17 mouse cellular contexts compared by ENCODE assay signal in genomic region chr2:165768805-165769358, GRCm38 (mm10).
DNase-seq lines count a peak whose midpoint lies in the region; ATAC-seq lines count a peak whose summit lies in the region.
"Had no signal": no experiment of that assay in that cellular context is flagged by ENCODE, and none has a peak within 500 bp of the region (broad histone marks: within the 10 kb centered on the region; RNA-seq: fewer than 3 reads in every experiment).

No protein-coding gene starts in this region.

- H3K27me3 ChIP-seq in liver, embryonic 12.5 days (replicated peaks), result no peaks in the 10 kb centered on the region
- no peaks in the 10 kb centered on the region for H3K27me3 ChIP-seq in liver, embryonic 11.5 days (replicated peaks; ENCODE audit: control insufficient read depth, insufficient read depth, low read length)
- no peaks in the 10 kb centered on the region for H3K27me3 ChIP-seq in embryonic facial prominence, embryonic 10.5 days (replicated peaks; ENCODE audit: low read depth, poor library complexity, severe bottlenecking)
- H3K27me3 ChIP-seq in hindbrain, embryonic 15.5 days, result no peaks in the 10 kb centered on the region
- no peaks in the 10 kb centered on the region for H3K27me3 ChIP-seq in midbrain, embryonic 15.5 days (replicated peaks)
- H3K27me3 ChIP-seq: heart, embryonic 13.5 days; lung, embryonic 15.5 days had no signal

- no peaks in the 10 kb centered on the region for H3K9me3 ChIP-seq in liver, embryonic 12.5 days (replicated peaks)
- no peaks in the 10 kb centered on the region for H3K9me3 ChIP-seq in liver, embryonic 11.5 days (ENCODE audit: control insufficient read depth, low read length)
- H3K9me3 ChIP-seq in embryonic facial prominence, embryonic 10.5 days, result no peaks in the 10 kb centered on the region
- no peaks in the 10 kb centered on the region for H3K9me3 ChIP-seq in hindbrain, embryonic 15.5 days
- no peaks in the 10 kb centered on the region for H3K9me3 ChIP-seq in midbrain, embryonic 15.5 days
- H3K9me3 ChIP-seq: G1E; heart, embryonic 13.5 days; lung, embryonic 15.5 days had no signal

- peaks cover 9% of the 10 kb centered on the region; the same call in 1 of the 2 replicates for H3K4me1 ChIP-seq in liver, embryonic 12.5 days
- 0 out of 2 replicates have a peak, but pooled peaks cover 2% of the 10 kb centered on the region for H3K4me1 ChIP-seq in liver, embryonic 11.5 days (replicated peaks; ENCODE audit: control insufficient read depth, insufficient read depth, low read length)
- H3K4me1 ChIP-seq in embryonic facial prominence, embryonic 10.5 days, result peaks cover 26% of the 10 kb centered on the region
- peaks cover 10% of the 10 kb centered on the region for H3K4me1 ChIP-seq in hindbrain, embryonic 15.5 days (replicated peaks)
- H3K4me1 ChIP-seq in midbrain, embryonic 15.5 days, result peaks cover 10% of the 10 kb centered on the region
- H3K4me1 ChIP-seq: lung, embryonic 15.5 days had no signal

- 23% methylated on average over 10 of the region's 11 CpGs for WGBS in liver, embryonic 12.5 days (ENCODE audit: insufficient replicate concordance)
- WGBS in liver, embryonic 11.5 days, result 37% methylated on average over 10 of the region's 11 CpGs
- 57% methylated on average over 11 of the region's 11 CpGs for WGBS in embryonic facial prominence, embryonic 10.5 days
- 46% methylated on average over 10 of the region's 11 CpGs for whole genome bisulfite sequencing in hindbrain, embryonic 15.5 days
- 38% methylated on average over 11 of the region's 11 CpGs for WGBS in midbrain, embryonic 15.5 days

- no peak for ATAC-seq in liver, embryonic 12.5 days
- ATAC-seq in liver, embryonic 11.5 days (replicated peaks; ENCODE audit: low FRiP score), result no peak
- peak; percentile 21; the same call in 1 of the 2 replicates for ATAC-seq in hindbrain, embryonic 15.5 days (ENCODE audit: low FRiP score, low read depth)
- ATAC-seq in midbrain, embryonic 15.5 days (replicated peaks), result no peak
- ATAC-seq: inflammation-experienced regulatory T-cells, adult 6 months had no signal

- H3K27ac ChIP-seq in liver, embryonic 12.5 days, result no peak overlapping the region
- no peak overlapping the region for H3K27ac ChIP-seq in liver, embryonic 11.5 days (ENCODE audit: low read depth, low read length)
- H3K27ac ChIP-seq in embryonic facial prominence, embryonic 10.5 days (replicated peaks), result peak overlapping the region; percentile 57
- no peak overlapping the region for H3K27ac ChIP-seq in hindbrain, embryonic 15.5 days (replicated peaks)
- H3K27ac ChIP-seq in midbrain, embryonic 15.5 days, result 0 out of 2 replicates have a peak overlapping the region, but pooled peaks have one; percentile 42
- H3K27ac ChIP-seq: heart, embryonic 13.5 days; lung, embryonic 15.5 days had no signal

- H3K36me3 ChIP-seq in liver, embryonic 12.5 days, result no peaks in the 10 kb centered on the region
- H3K36me3 ChIP-seq in liver, embryonic 11.5 days (ENCODE audit: control insufficient read depth, insufficient read depth, low read length), result no peaks in the 10 kb centered on the region
- H3K36me3 ChIP-seq in embryonic facial prominence, embryonic 10.5 days (replicated peaks), result peaks cover 71% of the 10 kb centered on the region
- H3K36me3 ChIP-seq in hindbrain, embryonic 15.5 days, result no peaks in the 10 kb centered on the region
- H3K36me3 ChIP-seq in midbrain, embryonic 15.5 days (replicated peaks), result no peaks in the 10 kb centered on the region
- H3K36me3 ChIP-seq: G1E; heart, embryonic 13.5 days; lung, embryonic 15.5 days had no signal

- DNase-seq in liver, embryonic 11.5 days (ENCODE audit: low spot score), result no peak
- no peak for DNase-seq in embryonic facial prominence, embryonic 10.5 days (ENCODE audit: low spot score)
- no peak for DNase-seq in ovary, postnatal 36 days (ENCODE audit: low spot score)
- no peak for DNase-seq in cerebellum, adult 9-11 months
- no peak for DNase-seq in left cerebral cortex, adult 18-20 months (ENCODE audit: low spot score in 2 of 2)
- DNase-seq: adrenal gland, postnatal 10 days; cerebellum, adult 18-20 months; gastrocnemius, postnatal 36 days; liver; right cerebral cortex, adult 18-20 months had no signal

- H3K4me3 ChIP-seq in liver, embryonic 12.5 days, result no peak overlapping the region
- H3K4me3 ChIP-seq in liver, embryonic 11.5 days (ENCODE audit: low read depth, low read length), result no peak overlapping the region
- H3K4me3 ChIP-seq in embryonic facial prominence, embryonic 10.5 days, result no peak overlapping the region
- no peak overlapping the region for H3K4me3 ChIP-seq in hindbrain, embryonic 15.5 days
- H3K4me3 ChIP-seq in midbrain, embryonic 15.5 days, result no peak overlapping the region
- H3K4me3 ChIP-seq: heart, embryonic 13.5 days; lung, embryonic 15.5 days had no signal

- no peak overlapping the region for H3K9ac ChIP-seq in liver, embryonic 12.5 days
- no peak overlapping the region for H3K9ac ChIP-seq in liver, embryonic 11.5 days (ENCODE audit: low read depth, low read length)
- H3K9ac ChIP-seq in hindbrain, embryonic 15.5 days, result no peak overlapping the region
- no peak overlapping the region for H3K9ac ChIP-seq in midbrain, embryonic 15.5 days
- H3K9ac ChIP-seq: heart, embryonic 13.5 days; lung, embryonic 15.5 days had no signal

- 0 out of 2 replicates have a peak overlapping the region, but pooled peaks have one; percentile 6 for H3K4me2 ChIP-seq in liver, embryonic 12.5 days
- H3K4me2 ChIP-seq in liver, embryonic 11.5 days, result no peak overlapping the region
- no peak overlapping the region for H3K4me2 ChIP-seq in hindbrain, embryonic 15.5 days
- H3K4me2 ChIP-seq in midbrain, embryonic 15.5 days, result no peak overlapping the region
- H3K4me2 ChIP-seq: heart, embryonic 13.5 days; lung, embryonic 15.5 days had no signal

Comparison
In these comparisons a context has a peak if more than half of its experiments do, and no peak if none do; other contexts are left out.
1. H3K27ac ChIP-seq: peak in embryonic facial prominence, embryonic 10.5 days (single experiment) and midbrain, embryonic 15.5 days (single experiment); none in liver, embryonic 12.5 days (single experiment), liver, embryonic 11.5 days (single experiment) and hindbrain, embryonic 15.5 days (single experiment).